Mouse (Mus musculus): ENCODE measurements around the gene Eps8l2. TPM values are rescaled to one million over a fixed set of nuclear protein-coding genes. Genes with fewer than 3 reads are reported as not detected.

Eps8l2 gene
- polyA plus RNA-seq, 2 experiments from 2014 or later, result not detected

DNA sequence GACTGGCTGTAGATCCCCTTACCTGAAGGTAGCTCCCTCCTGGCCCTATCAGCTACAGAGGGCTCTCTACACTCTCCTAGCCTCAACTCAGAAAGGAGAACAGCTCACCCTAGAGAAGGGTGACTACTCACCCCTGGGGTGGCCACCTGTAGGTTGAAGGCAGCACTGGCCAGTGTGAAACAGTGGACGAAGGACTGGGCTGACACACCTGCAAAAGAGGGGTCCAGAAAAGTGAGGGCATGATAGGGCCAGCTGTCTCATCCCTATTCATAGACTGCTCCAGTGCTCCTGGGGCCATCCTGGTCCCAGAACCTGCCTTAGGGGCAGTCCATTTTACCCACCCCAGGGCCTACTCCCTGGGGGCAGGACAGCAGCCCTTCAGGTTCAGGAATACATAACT lies 73.0 kb downstream of the Eps8l2 start:
- ATAC-seq, result no peak

Other genes with a start within 250 kb of the Eps8l2 start
- 100 to 1,000 TPM; 163 to 179 TPM for gene Sigirr, start 238.3 kb upstream of the Eps8l2 start, polyA plus RNA-seq (2017; shearing (Covaris generic))
- gene Ano9, start 221.1 kb upstream of the Eps8l2 start, polyA plus RNA-seq (2017; shearing (Covaris generic)), result not detected
- gene Ptdss2, start 216.5 kb upstream of the Eps8l2 start, polyA plus RNA-seq (2017; shearing (Covaris generic)), result 1 to 10 TPM; 5.2 to 5.3 TPM
- gene Rnh1, start 166.0 kb upstream of the Eps8l2 start, polyA plus RNA-seq (2017; shearing (Covaris generic)), result 100 to 1,000 TPM; 117 to 127 TPM
- 1 to 10 TPM; 1.7 to 4.7 TPM for gene Hras, start 144.9 kb upstream of the Eps8l2 start, polyA plus RNA-seq (2017; shearing (Covaris generic))
- gene Lrrc56, start 144.7 kb upstream of the Eps8l2 start, polyA plus RNA-seq (2017; shearing (Covaris generic)), result 1 to 10 TPM; 1.4 to 1.9 TPM
- gene Lmntd2, start 124.8 kb upstream of the Eps8l2 start, polyA plus RNA-seq (2017; shearing (Covaris generic)), result 1 to 10 TPM; 5.6 to 5.9 TPM
- 10 to 100 TPM in 1 of 2 experiments, 1 to 10 TPM in 1; 8.3 to 14.2 TPM for gene Rassf7, start 123.0 kb upstream of the Eps8l2 start, polyA plus RNA-seq (2017; shearing (Covaris generic))
- gene Phrf1, start 110.1 kb upstream of the Eps8l2 start, polyA plus RNA-seq (2017; shearing (Covaris generic)), result 10 to 100 TPM; 51.4 to 60.8 TPM
- 100 to 1,000 TPM in 1 of 2 experiments, 10 to 100 TPM in 1; 92.0 to 108 TPM for gene Irf7, start 72.4 kb upstream of the Eps8l2 start, polyA plus RNA-seq (2017; shearing (Covaris generic))
- not detected for gene Cdhr5, start 62.1 kb upstream of the Eps8l2 start, polyA plus RNA-seq (2017; shearing (Covaris generic))
- not detected for gene Sct, start 59.7 kb upstream of the Eps8l2 start, polyA plus RNA-seq (2017; shearing (Covaris generic))
- gene Drd4, start 46.9 kb upstream of the Eps8l2 start, polyA plus RNA-seq (2017; shearing (Covaris generic)), result not detected
- gene Deaf1, start 11.2 kb upstream of the Eps8l2 start, polyA plus RNA-seq (2017; shearing (Covaris generic)), result 10 to 100 TPM; 17.1 to 22.5 TPM
- gene Tmem80, start 11.1 kb upstream of the Eps8l2 start, polyA plus RNA-seq (2017; shearing (Covaris generic)), result 10 to 100 TPM; 30.4 to 31.2 TPM
- gene Taldo1, start 53.3 kb downstream of the Eps8l2 start, polyA plus RNA-seq (2017; shearing (Covaris generic)), result 100 to 1,000 TPM; 422 to 471 TPM
- gene Gatd1, start 75.3 kb downstream of the Eps8l2 start, polyA plus RNA-seq (2017; shearing (Covaris generic)), result 10 to 100 TPM; 82.1 to 97.0 TPM
- gene Cend1, start 90.6 kb downstream of the Eps8l2 start, polyA plus RNA-seq (2017; shearing (Covaris generic)), result not detected
- gene Slc25a22, start 99.0 kb downstream of the Eps8l2 start, polyA plus RNA-seq (2017; shearing (Covaris generic)), result 10 to 100 TPM; 26.8 to 51.1 TPM
- 10 to 100 TPM in 1 of 2 experiments, 1 to 10 TPM in 1; 5.3 to 12.7 TPM for gene Pidd1, start 105.1 kb downstream of the Eps8l2 start, polyA plus RNA-seq (2017; shearing (Covaris generic))
- gene Rplp2, start 108.5 kb downstream of the Eps8l2 start, polyA plus RNA-seq (2017; shearing (Covaris generic)), result 1,000 to 10,000 TPM; 3,324 to 3,604 TPM
- gene Pnpla2, start 116.3 kb downstream of the Eps8l2 start, polyA plus RNA-seq (2017; shearing (Covaris generic)), result 10 to 100 TPM; 58.2 to 70.2 TPM
- gene Cracr2b, start 122.2 kb downstream of the Eps8l2 start, polyA plus RNA-seq (2017; shearing (Covaris generic)), result not detected
- 1 to 10 TPM; 8.3 to 8.7 TPM for gene Cd151, start 128.5 kb downstream of the Eps8l2 start, polyA plus RNA-seq (2017; shearing (Covaris generic))
- gene Polr2l, start 136.3 kb downstream of the Eps8l2 start, polyA plus RNA-seq (2017; shearing (Covaris generic)), result 10 to 100 TPM; 22.3 to 22.6 TPM
- gene Tspan4, start 136.4 kb downstream of the Eps8l2 start, polyA plus RNA-seq (2017; shearing (Covaris generic)), result 1 to 10 TPM; 1.5 to 2.7 TPM
- 10 to 100 TPM; 14.2 to 14.4 TPM for gene Chid1, start 201.0 kb downstream of the Eps8l2 start, polyA plus RNA-seq (2017; shearing (Covaris generic))
- gene Ap2a2, start 223.3 kb downstream of the Eps8l2 start, polyA plus RNA-seq (2017; shearing (Covaris generic)), result 10 to 100 TPM; 13.4 to 15.5 TPM

Measured in activated CD4-positive, CD25-positive, alpha-beta regulatory T cell, adult 4 months (primary cell).